Mouse (Mus musculus): ENCODE results near the gene Naa80.

The Naa80 gene

DNA sequence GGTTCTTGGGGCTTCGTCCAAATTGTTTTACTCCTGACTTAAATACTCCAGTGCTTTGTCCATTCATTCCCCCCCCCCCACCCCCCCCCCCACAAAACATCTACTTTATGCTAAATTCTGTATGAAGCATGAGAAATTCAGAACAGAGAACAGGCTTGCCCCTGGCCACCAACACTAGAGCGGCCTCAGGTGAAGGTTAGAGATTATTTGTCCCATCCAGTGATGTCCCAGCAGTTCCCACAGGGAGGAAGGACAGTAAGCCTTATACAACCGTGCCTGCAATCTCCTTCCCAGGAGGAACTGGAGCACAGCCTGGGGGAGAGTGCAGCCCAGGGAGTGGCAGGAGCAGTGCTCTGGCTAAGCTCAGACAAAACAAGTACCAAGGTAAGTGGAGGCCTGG is at the start of gene Naa80:
Naa80 (plus strand) TSS at position 301 of the 400 bp plus-strand sequence.
- no peak for DNase-seq (ENCODE audit: low read depth, low spot score)
- H3K27me3 ChIP-seq (ENCODE audit: control insufficient read depth, insufficient read depth, low read length, poor library complexity, severe bottlenecking), result no peaks in the 10 kb centered on the region
- H3K36me3 ChIP-seq (ENCODE audit: control insufficient read depth, insufficient read depth, low read length, poor library complexity, severe bottlenecking), result no peaks in the 10 kb centered on the region

- Histone ChIP-seq H3K27me3 (ENCODE audit: control insufficient read depth, insufficient read depth, low read length, poor library complexity, severe bottlenecking) (0 out of 2 replicates have a peak, but pooled peaks cover 3% of the 10 kb centered on the region), H3K36me3 (ENCODE audit: control insufficient read depth, insufficient read depth, low read length, poor library complexity, severe bottlenecking) (peaks cover 6% of the 10 kb centered on the region)
- DNase-seq (ENCODE audit: low read depth, low spot score), result peak; percentile 94
These were observed 44.8 kb upstream of the Naa80 start, which contains the start of gene Tmem115 for GRCm38 (mm10) chr9:107533791-107534407. Gene Tmem115 (plus strand): TSS chr9:107533945.

DNA sequence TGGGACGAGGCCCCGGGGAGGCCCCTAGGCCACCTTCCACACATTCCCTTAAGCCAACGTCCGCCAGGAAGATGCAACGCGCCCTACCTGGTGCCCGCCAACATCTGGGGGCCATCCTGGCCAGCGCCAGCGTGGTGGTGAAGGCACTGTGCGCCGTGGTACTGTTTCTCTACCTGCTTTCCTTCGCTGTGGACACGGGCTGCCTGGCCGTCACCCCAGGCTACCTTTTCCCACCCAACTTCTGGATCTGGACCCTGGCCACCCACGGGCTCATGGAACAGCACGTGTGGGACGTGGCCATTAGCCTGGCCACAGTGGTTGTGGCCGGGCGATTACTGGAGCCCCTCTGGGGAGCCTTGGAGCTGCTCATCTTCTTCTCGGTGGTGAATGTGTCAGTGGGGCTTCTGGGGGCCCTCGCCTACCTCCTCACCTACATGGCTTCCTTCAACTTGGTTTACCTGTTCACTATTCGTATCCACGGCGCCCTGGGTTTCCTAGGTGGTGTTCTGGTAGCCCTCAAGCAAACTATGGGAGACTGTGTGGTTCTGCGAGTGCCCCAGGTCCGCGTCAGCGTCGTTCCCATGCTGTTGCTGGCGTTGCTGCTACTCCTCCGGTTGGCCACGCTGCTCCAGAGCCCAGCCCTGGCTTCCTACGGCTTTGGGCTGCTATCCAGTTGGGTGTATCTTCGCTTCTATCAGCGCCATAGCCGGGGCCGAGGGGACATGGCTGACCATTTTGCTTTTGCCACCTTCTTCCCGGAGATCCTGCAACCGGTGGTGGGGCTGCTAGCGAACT is 44.1 kb upstream of the Naa80 start:
- DNase-seq (ENCODE audit: low read depth, low spot score), result no peak
- Histone ChIP-seq H3K27me3 (ENCODE audit: control insufficient read depth, insufficient read depth, low read length, poor library complexity, severe bottlenecking) (0 out of 2 replicates have a peak, but pooled peaks cover 3% of the 10 kb centered on the region), H3K36me3 (ENCODE audit: control insufficient read depth, insufficient read depth, low read length, poor library complexity, severe bottlenecking) (peaks cover 6% of the 10 kb centered on the region)

- H3K36me3 ChIP-seq (ENCODE audit: control insufficient read depth, insufficient read depth, low read length, poor library complexity, severe bottlenecking), result peaks cover 6% of the 10 kb centered on the region
- H3K27me3 ChIP-seq (ENCODE audit: control insufficient read depth, insufficient read depth, low read length, poor library complexity, severe bottlenecking), result no peaks in the 10 kb centered on the region
- DNase-seq (ENCODE audit: low read depth, low spot score), result no peak
These were observed 40.5 kb upstream of the Naa80 start for GRCm38 (mm10) chr9:107538231-107538630.

GRCm38 (mm10) chr9:107538711-107539110 is 40.0 kb upstream of the Naa80 start:
- Histone ChIP-seq H3K36me3 (ENCODE audit: control insufficient read depth, insufficient read depth, low read length, poor library complexity, severe bottlenecking) (peaks cover 8% of the 10 kb centered on the region), H3K27me3 (ENCODE audit: control insufficient read depth, insufficient read depth, low read length, poor library complexity, severe bottlenecking) (no peaks in the 10 kb centered on the region)
- DNase-seq (ENCODE audit: low read depth, low spot score), result no peak

DNA sequence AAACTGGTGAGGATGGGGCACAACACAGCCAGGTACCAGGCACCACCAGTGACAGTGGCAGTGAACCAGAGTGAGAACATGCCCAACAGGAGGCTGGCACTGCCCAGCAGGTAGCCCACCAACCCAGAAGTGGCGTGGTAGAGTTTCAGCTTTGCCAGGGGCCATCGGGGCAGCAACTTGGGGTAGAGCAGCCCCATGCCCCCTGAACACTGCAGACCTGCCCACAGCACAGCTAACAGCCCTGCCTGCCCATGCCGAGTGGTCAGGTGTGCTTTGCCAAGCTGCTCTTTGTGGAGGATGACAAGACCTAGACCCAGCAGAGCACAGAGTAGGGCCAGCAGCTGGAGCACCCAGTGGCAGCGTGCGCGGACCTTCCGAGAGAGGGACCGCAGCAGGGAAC is 38.7 kb upstream of the Naa80 start:
- no peaks in the 10 kb centered on the region for H3K27me3 ChIP-seq (ENCODE audit: control insufficient read depth, insufficient read depth, low read length, poor library complexity, severe bottlenecking)
- no peak for DNase-seq (ENCODE audit: low read depth, low spot score)
- H3K36me3 ChIP-seq (ENCODE audit: control insufficient read depth, insufficient read depth, low read length, poor library complexity, severe bottlenecking), result peaks cover 10% of the 10 kb centered on the region

GRCm38 (mm10) chr9:107540420-107540819 is 38.3 kb upstream of the Naa80 start:
- Histone ChIP-seq H3K27me3 (ENCODE audit: control insufficient read depth, insufficient read depth, low read length, poor library complexity, severe bottlenecking) (no peaks in the 10 kb centered on the region), H3K36me3 (ENCODE audit: control insufficient read depth, insufficient read depth, low read length, poor library complexity, severe bottlenecking) (peaks cover 10% of the 10 kb centered on the region)
- no peak for DNase-seq (ENCODE audit: low read depth, low spot score)

- H3K27me3 ChIP-seq (ENCODE audit: control insufficient read depth, insufficient read depth, low read length, poor library complexity, severe bottlenecking), result no peaks in the 10 kb centered on the region
- DNase-seq (ENCODE audit: low read depth, low spot score), result no peak
- peaks cover 10% of the 10 kb centered on the region for H3K36me3 ChIP-seq (ENCODE audit: control insufficient read depth, insufficient read depth, low read length, poor library complexity, severe bottlenecking)
These were observed 37.7 kb upstream of the Naa80 start for GRCm38 (mm10) chr9:107541005-107541404.

DNA sequence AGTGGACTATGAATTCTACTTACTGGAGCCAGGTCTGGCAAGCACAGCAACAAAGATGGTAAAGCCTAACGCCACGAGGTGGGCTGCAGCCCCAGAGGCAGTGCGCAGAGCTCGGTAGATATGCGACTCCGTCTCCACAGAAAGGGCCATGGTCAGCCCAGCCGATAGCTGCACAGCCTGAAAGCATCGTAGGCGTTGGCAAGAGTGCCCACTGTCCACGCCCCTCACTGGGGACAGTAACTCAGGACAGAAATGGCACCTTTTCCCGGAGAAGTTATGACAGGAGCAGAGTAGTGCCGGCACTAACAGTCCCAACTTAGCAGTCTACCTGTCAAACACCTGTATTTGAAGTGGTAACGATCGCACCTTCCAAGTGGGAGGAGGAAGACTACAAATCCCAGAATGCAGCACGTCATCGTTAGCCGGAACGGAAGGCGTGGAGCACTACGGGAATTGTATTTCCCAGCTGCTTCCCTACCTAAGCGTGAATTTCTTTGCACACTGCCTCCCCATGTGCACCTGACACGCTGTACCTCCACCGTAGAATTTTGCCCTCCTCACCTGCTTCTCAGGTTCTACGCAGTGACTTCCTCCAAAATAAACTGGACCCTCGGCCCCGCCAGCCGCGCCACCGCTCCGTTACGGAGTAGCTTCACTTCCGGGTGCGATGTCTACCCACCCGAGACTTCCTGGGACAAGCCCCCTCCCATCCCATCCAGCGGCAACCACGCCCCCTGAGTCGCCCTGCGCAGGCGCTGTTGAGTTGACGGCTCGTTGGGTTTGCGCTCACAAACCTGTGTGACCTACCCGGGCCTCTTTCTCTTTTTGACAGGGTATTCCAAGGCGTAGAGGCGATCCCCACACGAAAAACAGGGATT is 37.0 kb upstream of the Naa80 start, which contains the start of the genes Cyb561d2 and Nprl2:
Cyb561d2 (minus strand) TSS at position 720 of the 878 bp plus-strand sequence.
Nprl2 (plus strand) TSS at position 753 of the 878 bp plus-strand sequence.
- Histone ChIP-seq H3K36me3 (ENCODE audit: control insufficient read depth, insufficient read depth, low read length, poor library complexity, severe bottlenecking) (peaks cover 10% of the 10 kb centered on the region), H3K27me3 (ENCODE audit: control insufficient read depth, insufficient read depth, low read length, poor library complexity, severe bottlenecking) (no peaks in the 10 kb centered on the region)
- DNase-seq (ENCODE audit: low read depth, low spot score), result peak; percentile 94

GRCm38 (mm10) chr9:107542352-107542686 is 36.4 kb upstream of the Naa80 start:
- Histone ChIP-seq H3K27me3 (ENCODE audit: control insufficient read depth, insufficient read depth, low read length, poor library complexity, severe bottlenecking) (no peaks in the 10 kb centered on the region), H3K36me3 (ENCODE audit: control insufficient read depth, insufficient read depth, low read length, poor library complexity, severe bottlenecking) (peaks cover 10% of the 10 kb centered on the region)
- DNase-seq (ENCODE audit: low read depth, low spot score), result no peak

GRCm38 (mm10) chr9:107542721-107543120 is 36.0 kb upstream of the Naa80 start:
- peaks cover 10% of the 10 kb centered on the region for H3K36me3 ChIP-seq (ENCODE audit: control insufficient read depth, insufficient read depth, low read length, poor library complexity, severe bottlenecking)
- no peaks in the 10 kb centered on the region for H3K27me3 ChIP-seq (ENCODE audit: control insufficient read depth, insufficient read depth, low read length, poor library complexity, severe bottlenecking)
- no peak for DNase-seq (ENCODE audit: low read depth, low spot score)

DNA sequence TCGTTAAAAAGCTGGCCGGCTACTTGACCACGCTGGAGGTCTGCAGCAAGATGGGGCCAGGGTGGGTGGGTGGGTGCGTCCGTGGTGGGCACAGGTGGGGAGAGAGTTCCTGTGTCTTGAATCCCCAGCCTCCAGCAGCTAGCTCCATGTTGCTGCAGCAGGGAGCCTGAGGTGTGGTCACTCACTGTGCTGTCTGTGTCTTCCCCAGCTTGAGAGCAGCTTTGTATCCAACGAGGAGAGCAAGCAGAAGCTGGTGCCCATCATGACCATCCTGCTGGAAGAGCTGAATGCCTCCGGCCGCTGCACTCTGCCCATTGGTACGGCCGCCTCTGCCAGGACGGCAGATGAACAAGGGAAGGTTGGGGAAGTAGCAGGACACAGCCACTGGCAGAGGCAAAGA is 35.4 kb upstream of the Naa80 start:
- peaks cover 7% of the 10 kb centered on the region for H3K36me3 ChIP-seq (ENCODE audit: control insufficient read depth, insufficient read depth, low read length, poor library complexity, severe bottlenecking)
- H3K27me3 ChIP-seq (ENCODE audit: control insufficient read depth, insufficient read depth, low read length, poor library complexity, severe bottlenecking), result no peaks in the 10 kb centered on the region
- DNase-seq (ENCODE audit: low read depth, low spot score), result no peak

GRCm38 (mm10) chr9:107544196-107544700 is 34.4 kb upstream of the Naa80 start:
- H3K36me3 ChIP-seq (ENCODE audit: control insufficient read depth, insufficient read depth, low read length, poor library complexity, severe bottlenecking), result peaks cover 4% of the 10 kb centered on the region; the same call in 1 of the 2 replicates
- no peak for DNase-seq (ENCODE audit: low read depth, low spot score)
- no peaks in the 10 kb centered on the region for H3K27me3 ChIP-seq (ENCODE audit: control insufficient read depth, insufficient read depth, low read length, poor library complexity, severe bottlenecking)

GRCm38 (mm10) chr9:107544729-107545128 is 34.0 kb upstream of the Naa80 start:
- DNase-seq (ENCODE audit: low read depth, low spot score), result no peak
- H3K27me3 ChIP-seq (ENCODE audit: control insufficient read depth, insufficient read depth, low read length, poor library complexity, severe bottlenecking), result no peaks in the 10 kb centered on the region
- peaks cover 4% of the 10 kb centered on the region; the same call in 1 of the 2 replicates for H3K36me3 ChIP-seq (ENCODE audit: control insufficient read depth, insufficient read depth, low read length, poor library complexity, severe bottlenecking)

Data from splenic B cell, adult 2 months (primary cell).